Mouse (Mus musculus): ENCODE data around the gene Tmigd1. TPM values are rescaled to one million over a fixed set of nuclear protein-coding genes. Genes with fewer than 3 reads are reported as not detected.

Tmigd1 gene
- polyA plus RNA-seq, 1 experiment from 2014 or later: not detected

DNA sequence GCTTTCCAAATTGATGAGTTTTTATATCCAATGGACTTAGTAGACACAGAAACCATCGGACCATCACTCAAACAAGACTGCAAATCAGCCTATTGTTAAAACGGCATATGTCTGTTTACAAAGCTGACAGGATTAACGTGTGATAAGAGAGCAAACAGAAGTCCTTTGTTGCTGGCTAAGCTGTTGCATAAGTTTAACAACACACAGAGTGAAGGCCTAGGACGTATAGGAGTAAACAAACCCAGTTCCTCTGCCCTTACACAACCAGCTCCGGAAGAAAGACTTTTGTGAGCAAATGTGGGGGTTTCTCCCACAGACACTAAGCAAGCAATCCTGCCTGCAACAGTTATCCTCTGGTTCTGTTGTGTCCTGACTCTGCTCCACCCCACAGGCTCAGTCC lies 17.5 kb upstream of the Tmigd1 start:
- 55% methylated on average over 5 of the region's 5 CpGs for WGBS
- Histone ChIP-seq H3K9me3 (no peaks in the 10 kb centered on the region), H3K4me3 (no peak overlapping the region), H3K27ac (no peak overlapping the region), H3K4me1 (peaks cover 3% of the 10 kb centered on the region; the same call in 1 of the 2 replicates), H3K9ac (no peak overlapping the region), H3K4me2 (no peak overlapping the region), H3K36me3 (no peaks in the 10 kb centered on the region), H3K27me3 (no peaks in the 10 kb centered on the region)
- no peak for ATAC-seq (ENCODE audit: insufficient number of reproducible peaks, insufficient read depth, low FRiP score, low TSS enrichment, low read depth)

DNA sequence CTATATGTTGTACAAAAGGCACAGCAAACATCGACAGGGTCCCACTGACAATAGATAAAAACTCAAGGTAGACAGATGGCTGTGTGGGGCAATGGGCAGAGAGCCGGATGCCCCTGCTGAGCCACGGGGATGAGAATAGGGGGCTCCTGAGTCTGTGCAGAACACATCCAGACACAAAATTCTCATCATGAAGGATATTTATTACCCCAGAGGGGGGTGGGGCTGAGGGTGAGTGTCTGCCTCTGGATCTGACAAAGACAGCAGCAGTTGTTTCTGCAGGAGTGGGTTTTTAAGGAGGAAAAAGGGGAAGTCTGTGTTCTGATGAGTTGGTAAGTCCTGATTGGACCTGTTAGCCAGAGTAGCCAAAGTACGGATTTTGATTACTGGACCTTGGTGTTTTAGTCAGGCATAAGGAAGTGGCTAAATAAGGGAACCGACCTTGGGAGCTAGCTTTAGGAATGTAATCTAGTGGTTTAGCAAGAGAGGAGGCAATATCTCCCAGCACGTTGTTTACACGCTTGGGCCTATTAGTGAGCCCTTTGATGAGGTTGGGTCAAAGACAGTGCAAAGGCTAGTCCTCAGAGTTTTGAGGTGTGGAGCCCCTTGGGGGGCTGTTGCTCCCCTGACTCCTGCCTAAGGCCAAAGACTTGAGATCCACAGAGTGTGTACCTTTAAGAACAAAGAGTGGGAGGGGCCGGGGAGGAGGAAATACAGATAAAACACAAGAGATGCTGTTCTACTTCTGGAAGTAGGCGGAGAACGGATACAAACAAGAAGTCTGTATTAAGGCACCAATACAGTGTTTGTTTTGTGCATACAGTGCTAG lies 12.4 kb upstream of the Tmigd1 start:
- no peak for ATAC-seq (ENCODE audit: insufficient number of reproducible peaks, insufficient read depth, low FRiP score, low TSS enrichment, low read depth)
- no peaks in the 10 kb centered on the region for H3K36me3 ChIP-seq
- H3K9me3 ChIP-seq: no peaks in the 10 kb centered on the region
- H3K4me3 ChIP-seq: no peak overlapping the region
- no peak overlapping the region for H3K4me2 ChIP-seq
- H3K9ac ChIP-seq: no peak overlapping the region
- 55% methylated on average over 10 of the region's 10 CpGs for whole genome bisulfite sequencing
- peaks cover 16% of the 10 kb centered on the region; the same call in 1 of the 2 replicates for H3K4me1 ChIP-seq
- no peak overlapping the region for H3K27ac ChIP-seq
- no peaks in the 10 kb centered on the region for H3K27me3 ChIP-seq

DNA sequence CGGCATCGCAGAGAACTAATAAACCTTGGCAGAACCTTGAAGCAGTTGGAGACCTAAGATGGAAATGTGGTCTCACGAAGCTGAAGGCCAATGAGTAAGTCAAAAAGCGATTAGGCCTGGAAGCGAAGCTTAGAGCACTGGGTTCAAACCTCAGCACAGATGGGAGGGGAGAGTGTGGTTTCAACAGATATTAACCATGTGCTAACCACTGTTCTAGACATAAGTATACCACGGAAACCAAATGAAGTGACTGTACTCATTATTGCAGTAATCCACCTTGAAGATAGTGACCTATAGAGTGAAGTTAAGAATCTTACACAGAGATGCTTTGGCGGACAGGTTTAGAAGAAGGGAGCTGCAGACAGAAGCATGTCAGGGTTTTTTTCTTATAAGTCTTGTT lies 10.8 kb upstream of the Tmigd1 start:
- Histone ChIP-seq H3K9ac (no peak overlapping the region), H3K4me1 (peaks cover 16% of the 10 kb centered on the region; the same call in 1 of the 2 replicates), H3K9me3 (no peaks in the 10 kb centered on the region), H3K27ac (no peak overlapping the region), H3K4me3 (no peak overlapping the region), H3K27me3 (no peaks in the 10 kb centered on the region), H3K4me2 (no peak overlapping the region), H3K36me3 (no peaks in the 10 kb centered on the region)
- no peak for ATAC-seq (ENCODE audit: insufficient number of reproducible peaks, insufficient read depth, low FRiP score, low TSS enrichment, low read depth)
- WGBS: 88% methylated on average over 7 of the region's 7 CpGs

DNA sequence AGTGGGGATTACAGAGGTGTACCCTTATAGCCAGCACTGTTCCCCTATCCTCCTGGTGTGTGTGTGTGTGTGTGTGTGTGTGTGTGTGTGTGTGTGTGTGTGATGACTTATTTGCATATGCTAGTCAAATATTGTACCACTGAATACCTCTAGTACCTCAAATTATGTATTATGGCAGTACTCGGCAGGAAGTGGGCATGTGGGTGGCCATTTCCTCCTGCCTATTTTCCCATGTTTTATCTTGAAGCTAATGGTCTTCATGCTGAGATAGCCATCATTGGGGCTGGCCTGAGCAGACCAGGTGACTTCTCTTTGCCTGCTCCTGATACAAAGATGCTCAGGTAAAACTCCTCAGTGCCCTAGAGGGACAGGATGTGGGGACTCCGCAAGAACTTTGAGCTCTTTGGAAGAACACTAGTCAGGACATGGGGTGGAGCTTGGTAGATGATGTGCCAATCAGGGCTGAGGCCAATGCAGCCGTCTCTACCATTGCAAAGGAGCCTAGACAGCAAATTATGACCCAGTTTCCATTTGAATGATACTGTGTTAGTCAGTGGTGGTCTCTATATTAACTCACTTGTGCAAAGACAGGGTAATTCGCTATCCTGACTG lies 10.1 kb upstream of the Tmigd1 start:
- no peak overlapping the region for H3K27ac ChIP-seq
- H3K9me3 ChIP-seq: no peaks in the 10 kb centered on the region

DNA sequence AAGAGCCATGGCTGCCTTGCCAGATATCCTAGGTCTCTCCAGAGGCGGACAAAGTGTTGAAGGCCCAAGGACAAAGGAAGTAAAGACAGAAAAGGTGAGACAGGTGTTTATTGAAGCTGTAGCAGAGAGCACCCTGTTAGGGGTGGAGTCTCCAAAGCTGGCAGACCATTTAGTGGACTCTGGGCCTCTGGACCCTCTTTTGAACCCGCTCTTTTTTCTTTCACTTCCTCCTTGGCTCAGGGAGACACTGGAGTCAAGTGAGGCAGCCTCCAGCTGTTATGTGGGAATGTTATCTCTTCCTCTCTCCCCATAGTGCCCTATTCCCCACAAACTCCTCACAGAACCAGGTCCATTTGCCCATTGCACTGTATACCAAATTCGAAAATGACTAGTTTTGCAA lies 9.0 kb upstream of the Tmigd1 start:
- WGBS: 82% methylated on average over 3 of the region's 3 CpGs
- no peak for ATAC-seq (ENCODE audit: insufficient number of reproducible peaks, insufficient read depth, low FRiP score, low TSS enrichment, low read depth)
- no peak overlapping the region for H3K9ac ChIP-seq

More for the DNA sequence above, 10.1 kb upstream of the Tmigd1 start:
- no peaks in the 10 kb centered on the region for H3K27me3 ChIP-seq
- peaks cover 16% of the 10 kb centered on the region; the same call in 1 of the 2 replicates for H3K4me1 ChIP-seq
- no peaks in the 10 kb centered on the region for H3K36me3 ChIP-seq
- no peak for ATAC-seq (ENCODE audit: insufficient number of reproducible peaks, insufficient read depth, low FRiP score, low TSS enrichment, low read depth)
- no peak overlapping the region for H3K9ac ChIP-seq
- 76% methylated on average over 4 of the region's 4 CpGs for WGBS
- no peak overlapping the region for H3K4me2 ChIP-seq
- no peak overlapping the region for H3K4me3 ChIP-seq

DNA sequence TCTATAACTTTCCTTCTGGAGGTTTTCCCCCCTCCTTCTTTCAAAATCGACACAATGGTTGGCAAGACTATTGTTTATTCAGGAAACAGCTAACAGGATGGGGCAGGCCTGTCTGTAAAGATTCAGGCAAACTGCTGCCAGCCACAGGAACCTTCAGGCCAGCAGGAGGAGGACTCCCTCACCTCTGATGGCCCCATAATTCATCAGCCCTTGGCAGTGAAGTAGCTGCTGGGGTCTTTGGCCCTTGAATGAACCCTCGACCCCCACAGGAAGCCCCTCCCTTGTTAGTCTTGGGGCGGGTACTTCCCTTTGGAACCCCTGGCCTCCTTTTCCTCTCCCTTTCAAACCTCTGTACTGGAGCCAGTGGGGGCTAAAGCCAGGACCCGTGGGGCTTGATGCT lies 8.4 kb upstream of the Tmigd1 start:
- no peak overlapping the region for H3K9ac ChIP-seq
- no peak overlapping the region; the same call in 1 of the 2 replicates for H3K27ac ChIP-seq
- WGBS: 33% methylated on average over 4 of the region's 4 CpGs
- H3K36me3 ChIP-seq: no peaks in the 10 kb centered on the region
- no peak for ATAC-seq (ENCODE audit: insufficient number of reproducible peaks, insufficient read depth, low FRiP score, low TSS enrichment, low read depth)
- peaks cover 24% of the 10 kb centered on the region; the same call in 1 of the 2 replicates for H3K4me1 ChIP-seq
- H3K4me2 ChIP-seq: no peak overlapping the region
- H3K27me3 ChIP-seq: no peaks in the 10 kb centered on the region
- H3K9me3 ChIP-seq: no peaks in the 10 kb centered on the region
- no peak overlapping the region for H3K4me3 ChIP-seq

More for the DNA sequence above, 9.0 kb upstream of the Tmigd1 start:
- Histone ChIP-seq H3K4me1 (peaks cover 21% of the 10 kb centered on the region; the same call in 1 of the 2 replicates), H3K36me3 (no peaks in the 10 kb centered on the region), H3K27ac (no peak overlapping the region), H3K9me3 (no peaks in the 10 kb centered on the region), H3K4me3 (no peak overlapping the region), H3K4me2 (no peak overlapping the region), H3K27me3 (no peaks in the 10 kb centered on the region)

DNA sequence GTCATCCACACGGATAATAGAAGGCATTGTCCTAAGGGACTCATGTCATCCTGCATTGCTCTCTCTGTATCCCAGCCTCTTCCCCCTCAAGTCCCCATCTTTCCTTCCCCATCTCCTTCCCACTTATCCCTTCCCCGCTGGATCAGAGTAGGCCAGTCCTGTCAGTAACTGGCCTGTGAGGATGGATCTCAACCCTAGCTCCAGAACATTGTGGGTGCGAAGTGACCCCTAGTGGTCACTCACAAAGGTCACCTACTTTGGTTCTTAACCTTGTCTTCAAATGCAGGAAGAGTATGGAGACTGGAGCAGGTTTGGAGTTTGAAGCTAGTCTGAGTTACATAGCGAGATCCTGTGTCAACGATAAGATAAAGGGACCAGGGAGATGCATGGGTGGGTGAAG lies 7.7 kb upstream of the Tmigd1 start:
- H3K27me3 ChIP-seq: no peaks in the 10 kb centered on the region
- no peaks in the 10 kb centered on the region for H3K9me3 ChIP-seq
- no peaks in the 10 kb centered on the region for H3K36me3 ChIP-seq
- H3K9ac ChIP-seq: no peak overlapping the region
- H3K27ac ChIP-seq: no peak overlapping the region; the same call in 1 of the 2 replicates
- ATAC-seq (ENCODE audit: insufficient number of reproducible peaks, insufficient read depth, low FRiP score, low TSS enrichment, low read depth): no peak
- H3K4me3 ChIP-seq: no peak overlapping the region
- 30% methylated on average over 5 of the region's 5 CpGs for WGBS
- peaks cover 24% of the 10 kb centered on the region; the same call in 1 of the 2 replicates for H3K4me1 ChIP-seq
- no peak overlapping the region for H3K4me2 ChIP-seq

DNA sequence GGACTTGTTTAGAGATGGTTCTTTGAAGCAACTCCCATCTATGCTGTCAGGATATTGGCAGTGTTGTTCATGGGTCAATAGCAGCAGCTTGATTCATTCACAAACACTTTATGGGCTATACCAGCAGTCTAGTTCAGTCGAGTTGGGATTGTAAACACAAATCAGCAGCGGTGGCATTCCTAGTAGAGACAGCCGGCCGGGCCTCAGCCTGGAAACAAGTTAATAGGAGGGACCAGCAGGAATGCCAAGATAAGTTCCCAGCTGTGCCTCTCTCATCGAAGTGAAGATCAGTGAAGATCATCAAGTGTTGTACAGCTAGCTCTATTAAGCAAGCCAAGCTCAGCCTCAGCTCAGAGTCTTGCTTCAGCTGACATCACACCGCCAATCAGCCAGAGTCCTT lies 5.6 kb upstream of the Tmigd1 start:
- no peak overlapping the region for H3K27ac ChIP-seq

DNA sequence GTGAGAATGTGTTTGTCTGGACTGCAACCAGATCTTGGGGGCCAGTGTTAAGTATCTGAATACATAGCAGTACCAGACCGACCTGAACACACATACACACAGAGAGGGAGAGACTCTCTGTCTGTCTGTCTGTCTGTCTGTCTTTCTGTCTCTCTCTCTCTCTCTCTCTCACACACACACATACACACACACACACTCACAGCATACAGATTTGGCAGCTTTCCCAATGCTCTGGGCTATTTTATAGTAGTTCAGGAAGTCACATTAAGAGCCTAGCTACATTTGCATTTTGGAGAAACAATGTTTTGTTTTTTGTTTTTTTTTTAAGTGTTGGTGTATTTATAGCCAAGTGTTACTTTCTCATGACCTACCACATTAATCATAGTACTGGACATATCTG lies 4.8 kb upstream of the Tmigd1 start:
- no peak for ATAC-seq (ENCODE audit: insufficient number of reproducible peaks, insufficient read depth, low FRiP score, low TSS enrichment, low read depth)
- Histone ChIP-seq H3K9me3 (no peaks in the 10 kb centered on the region), H3K4me3 (no peak overlapping the region), H3K4me2 (no peak overlapping the region), H3K27me3 (no peaks in the 10 kb centered on the region), H3K36me3 (no peaks in the 10 kb centered on the region), H3K27ac (no peak overlapping the region; the same call in 1 of the 2 replicates), H3K4me1 (peaks cover 21% of the 10 kb centered on the region; the same call in 1 of the 2 replicates), H3K9ac (no peak overlapping the region)
- 63% methylated on average over 1 of the region's 1 CpGs for WGBS

More for the DNA sequence above, 5.6 kb upstream of the Tmigd1 start:
- Histone ChIP-seq H3K27me3 (no peaks in the 10 kb centered on the region), H3K4me2 (no peak overlapping the region), H3K4me1 (peaks cover 21% of the 10 kb centered on the region; the same call in 1 of the 2 replicates), H3K9me3 (no peaks in the 10 kb centered on the region), H3K4me3 (no peak overlapping the region), H3K9ac (no peak overlapping the region), H3K36me3 (no peaks in the 10 kb centered on the region)
- ATAC-seq (ENCODE audit: insufficient number of reproducible peaks, insufficient read depth, low FRiP score, low TSS enrichment, low read depth): no peak
- 75% methylated on average over 6 of the region's 6 CpGs for WGBS

DNA sequence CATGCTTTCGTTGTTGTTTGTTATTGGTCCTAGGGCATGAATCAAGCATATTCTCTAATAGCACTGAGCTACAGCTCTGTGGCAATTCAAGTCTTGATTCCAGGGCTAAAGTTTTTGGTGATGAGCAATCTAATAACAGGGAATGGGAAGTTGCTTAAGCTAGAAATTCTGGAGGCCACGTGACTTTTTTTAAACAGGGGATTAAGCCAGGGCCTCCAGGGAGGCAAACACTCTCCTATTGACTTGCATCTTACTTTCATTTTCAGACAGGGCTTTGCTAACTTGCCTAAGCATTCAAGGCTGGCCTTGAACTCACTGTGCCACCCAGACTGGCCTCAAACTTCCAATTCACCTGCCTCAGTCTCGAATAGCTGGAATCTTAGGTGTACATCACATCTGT lies 4.1 kb upstream of the Tmigd1 start:
- Histone ChIP-seq H3K4me1 (peaks cover 13% of the 10 kb centered on the region; the same call in 1 of the 2 replicates), H3K36me3 (no peaks in the 10 kb centered on the region), H3K27me3 (no peaks in the 10 kb centered on the region), H3K4me2 (no peak overlapping the region), H3K27ac (no peak overlapping the region), H3K4me3 (no peak overlapping the region), H3K9ac (no peak overlapping the region), H3K9me3 (no peaks in the 10 kb centered on the region)
- ATAC-seq (ENCODE audit: insufficient number of reproducible peaks, insufficient read depth, low FRiP score, low TSS enrichment, low read depth): no peak
- WGBS: 49% methylated on average over 3 of the region's 3 CpGs

DNA sequence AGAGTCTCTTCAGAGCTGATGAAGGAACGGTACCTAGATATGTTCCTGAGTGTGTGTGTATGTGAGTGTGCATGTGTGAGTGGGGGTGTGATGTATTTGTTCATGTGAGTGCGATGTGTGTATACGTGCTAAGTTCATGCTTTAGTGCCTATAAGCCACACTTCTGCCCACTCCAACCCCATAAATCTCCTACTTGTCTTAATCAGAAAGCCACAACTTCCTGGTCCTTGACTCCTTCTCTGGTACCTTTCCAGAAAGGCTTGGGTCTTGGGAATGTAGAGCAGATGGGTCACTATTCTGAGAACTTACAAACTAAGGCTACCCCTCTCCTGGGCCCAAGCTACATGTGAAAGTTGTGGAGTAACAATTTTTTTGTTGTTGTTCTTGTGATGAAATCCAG lies 3.2 kb upstream of the Tmigd1 start:
- 89% methylated on average over 3 of the region's 3 CpGs for WGBS
- no peak overlapping the region for H3K4me3 ChIP-seq
- ATAC-seq (ENCODE audit: insufficient number of reproducible peaks, insufficient read depth, low FRiP score, low TSS enrichment, low read depth): no peak
- no peak overlapping the region for H3K9ac ChIP-seq
- peaks cover 11% of the 10 kb centered on the region; the same call in 1 of the 2 replicates for H3K4me1 ChIP-seq
- no peaks in the 10 kb centered on the region for H3K27me3 ChIP-seq
- no peaks in the 10 kb centered on the region for H3K9me3 ChIP-seq
- no peak overlapping the region for H3K27ac ChIP-seq
- H3K4me2 ChIP-seq: no peak overlapping the region
- no peaks in the 10 kb centered on the region for H3K36me3 ChIP-seq
